Mouse (Mus musculus) heart, adult 2 months (tissue): ENCODE data around the gene Zfp692.

Experiments used
- EP300 ChIP-seq: fragments of 200-500 bp; IDR thresholded peaks from 2 replicates; pipeline ENCODE4 v1.6.1; 2011; ENCODE audit warnings: low read depth, low read length, control low read depth; ENCODE audit not compliant: insufficient read depth
- POLR2A ChIP-seq: fragments of 200-500 bp; IDR thresholded peaks from 2 replicates; pipeline ENCODE4 v1.6.1; 2011; ENCODE audit warnings: mild to moderate bottlenecking, low read depth, low read length, control low read depth; ENCODE audit not compliant: insufficient read depth

- TF ChIP-seq POLR2A: no peak
- TF ChIP-seq EP300: no peak
These were observed 24.4 kb upstream of the Zfp692 start for GRCm38 (mm10) chr11:58282518-58282917.
